Mouse (Mus musculus) layer of hippocampus, postnatal 10 days (tissue): ENCODE results near the gene Iars2. TPM values are rescaled to one million over a fixed set of nuclear protein-coding genes. Genes with fewer than 3 reads are reported as not detected.
A peak's percentile ranks its signal among the peaks of the same experiment; 100 is the strongest.
"Not testable (repeated sequence)": the region's sequence is repeated elsewhere in the genome, so short reads cannot be mapped to it uniquely, and the experiment has no call there.

Experiments
- DNase-seq, 2 experiments: peaks; one replicate each; pipeline ENCODE4 v3.0.0; 2021; ENCODE audit warnings: low spot score in 2 of 2
- total RNA-seq, 2 experiments: library from RNA; stranded (reverse); gene quantifications; 2 replicates each; pipeline ENCODE4 v1.2.3; 2021

Gene Iars2
- total RNA-seq, 2 experiments from 2014 or later, result 30.2 to 35.5 TPM

- no peak for DNase-seq
Observed at GRCm38 (mm10) chr1:185333651-185334050, 4.5 kb upstream of the Iars2 start.

DNA sequence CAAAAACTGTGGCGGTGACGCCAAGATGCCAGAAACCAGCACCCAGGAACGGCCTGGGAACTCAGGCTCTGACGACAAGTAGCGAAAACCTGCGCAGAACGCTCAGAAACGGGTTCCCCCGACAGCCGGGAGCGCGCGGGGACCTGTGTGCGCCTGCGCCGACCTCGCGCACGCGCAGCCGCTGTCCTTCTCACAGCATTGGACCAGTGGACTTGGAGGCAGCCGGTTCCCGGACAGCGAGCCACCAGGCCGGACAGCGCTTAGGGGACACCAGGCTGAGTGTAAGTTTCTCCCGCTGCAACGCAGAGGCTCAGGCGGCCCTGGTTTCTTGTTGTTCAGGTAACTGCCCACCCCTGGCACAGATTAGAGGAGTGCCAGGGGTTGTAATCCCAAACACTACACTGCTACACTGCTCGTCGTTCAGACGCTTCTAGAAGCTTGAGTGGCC lies 2.8 kb upstream of the Iars2 start, which contains the start of gene Bpnt1:
TSS of gene Bpnt1 (plus strand) at position 167 of the 448 bp plus-strand sequence.
- DNase-seq, result peak; percentile 86 to 89

DNA sequence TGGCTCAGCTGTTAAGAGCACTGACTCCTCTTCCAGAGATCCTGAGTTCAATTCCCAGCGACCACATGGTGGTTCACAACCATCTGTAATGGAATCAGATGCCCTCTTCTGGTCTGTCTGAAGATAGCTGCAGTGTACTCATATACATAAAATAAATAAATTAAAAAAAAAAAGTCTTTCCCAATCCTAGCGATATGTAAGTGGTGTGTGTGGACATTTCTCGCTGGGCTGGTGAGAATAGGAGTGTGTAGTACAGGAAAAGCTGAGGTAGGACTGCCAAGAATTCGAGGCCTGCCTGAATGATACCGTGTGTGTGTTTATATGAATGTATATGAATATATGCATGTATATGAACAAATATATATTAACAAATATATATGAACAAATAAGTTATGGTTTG lies 2.2 kb upstream of the Iars2 start:
- no peak for DNase-seq

GRCm38 (mm10) chr1:185329851-185330250 lies 655 bp upstream of the Iars2 start:
- DNase-seq, result no peak

DNA sequence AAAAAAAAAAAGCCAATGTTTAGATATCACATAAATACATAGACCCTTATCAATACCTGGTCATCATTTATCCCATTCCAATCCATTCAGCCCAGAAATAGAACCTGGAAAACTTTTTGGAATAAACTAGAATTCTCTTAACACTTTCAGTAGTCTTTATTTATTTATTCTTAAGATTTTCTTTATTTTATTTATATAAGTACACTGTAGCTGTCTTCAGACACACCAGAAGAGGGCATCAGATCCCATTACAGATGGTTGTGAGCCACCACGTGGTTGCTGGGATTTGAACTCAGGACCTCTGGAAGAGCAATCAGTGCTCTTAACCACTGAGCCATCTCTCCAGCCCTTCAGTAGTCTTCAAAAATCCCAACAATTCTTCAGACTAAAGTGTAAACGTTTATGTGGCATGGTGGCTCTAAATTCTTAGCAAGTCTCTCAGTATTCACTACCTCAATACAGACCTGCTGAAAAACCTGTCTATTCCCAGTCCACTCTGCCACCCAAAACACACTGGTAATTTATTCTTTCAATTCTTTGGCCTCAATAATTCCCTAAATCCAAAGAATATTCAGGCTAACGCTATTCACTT lies 1.3 kb downstream of the Iars2 start:
- not testable (repeated sequence) for DNase-seq

DNA sequence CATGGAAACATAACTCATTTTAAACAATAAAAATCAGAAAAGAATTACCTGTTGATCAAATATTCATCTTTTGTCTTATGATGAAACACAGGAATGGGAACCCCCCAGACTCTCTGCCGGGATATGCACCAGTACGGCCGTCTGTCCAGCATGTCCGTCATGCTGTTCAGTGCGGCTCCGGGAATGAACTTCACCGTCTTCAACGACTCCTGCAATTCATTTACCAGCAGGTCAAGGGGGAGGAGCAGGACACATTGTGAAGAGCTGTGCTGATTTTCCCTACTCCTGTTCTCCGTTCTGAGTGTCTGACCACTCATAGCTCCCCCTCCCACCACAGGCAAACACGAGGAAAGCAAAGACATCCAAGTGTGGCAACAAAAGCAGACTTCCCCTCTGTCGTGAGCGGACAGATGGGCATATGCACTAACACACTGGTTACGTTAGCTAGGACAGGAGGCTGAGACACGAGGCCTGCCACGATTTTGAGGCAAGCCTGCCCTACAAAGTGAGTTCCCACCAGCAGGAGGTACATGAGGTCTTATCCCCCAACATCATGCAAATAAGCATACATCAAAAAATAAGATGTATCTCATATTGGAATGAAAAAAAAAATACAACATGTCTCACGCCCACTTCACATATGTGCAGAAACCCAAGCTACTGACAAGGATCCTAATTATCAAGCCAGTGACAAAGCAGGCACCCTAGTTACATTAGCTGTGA lies 13.2 kb downstream of the Iars2 start:
- peak in 1 of 2 experiments; percentile 19 for DNase-seq

DNA sequence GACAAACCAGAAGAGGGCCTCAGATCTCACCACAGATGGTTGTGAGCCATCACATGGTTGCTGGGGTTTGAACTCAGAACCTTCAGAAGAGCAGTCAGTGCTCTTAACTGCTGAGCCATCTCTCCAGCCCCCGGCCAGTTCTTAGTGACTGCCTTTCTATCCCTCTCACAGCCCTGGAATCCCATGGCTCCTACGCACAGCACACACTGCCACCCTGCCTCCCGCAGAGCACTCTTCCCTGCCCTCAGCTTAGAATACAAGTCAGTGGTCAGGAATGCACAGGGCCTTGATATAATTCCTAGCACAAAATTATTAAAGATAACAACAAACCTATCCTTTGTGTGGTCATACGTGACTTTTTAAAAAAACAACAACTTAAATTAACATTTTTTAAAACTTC lies 14.7 kb downstream of the Iars2 start:
- DNase-seq, result no peak

DNA sequence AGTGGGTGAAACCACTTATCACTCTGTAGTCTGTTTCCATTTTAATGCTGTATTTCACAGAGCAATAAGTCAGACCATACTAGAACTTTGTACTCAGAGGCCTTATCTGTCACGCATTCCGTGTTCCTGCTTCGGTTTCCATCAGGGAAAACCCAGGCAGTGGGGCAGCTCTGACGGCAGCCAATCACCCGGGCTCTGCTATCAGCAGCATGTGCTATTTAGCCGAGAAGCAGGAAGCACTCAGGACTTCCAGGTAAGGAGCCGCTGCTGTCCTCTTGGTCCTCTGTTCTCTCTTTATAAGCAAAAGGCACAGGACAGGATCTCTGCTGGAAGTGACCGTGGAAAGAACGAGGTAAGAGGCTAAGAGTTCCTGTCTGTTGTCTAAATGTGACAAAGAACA lies 17.2 kb downstream of the Iars2 start:
- no peak for DNase-seq

DNA sequence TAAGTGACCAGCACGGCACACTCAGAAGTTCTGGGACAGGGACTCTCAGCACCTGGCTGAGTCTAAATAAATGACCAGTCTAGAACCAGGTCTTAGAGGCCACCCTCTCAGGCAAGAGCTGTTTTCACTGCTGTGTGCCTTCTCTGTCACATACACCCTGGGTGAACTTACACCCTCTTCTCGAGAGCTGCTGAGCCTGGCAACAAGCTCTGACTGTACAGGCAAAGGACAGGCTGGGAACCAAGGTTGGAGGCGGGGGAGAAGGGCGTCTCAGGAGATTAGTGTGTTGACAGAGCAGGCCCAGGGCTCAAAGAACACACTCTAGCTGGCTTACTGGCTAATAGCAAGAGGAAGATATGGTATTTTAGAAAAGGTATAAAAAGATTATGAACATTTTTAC lies 20.3 kb downstream of the Iars2 start:
- no peak for DNase-seq

- no peak for DNase-seq
Observed at GRCm38 (mm10) chr1:185308334-185308733, 20.9 kb downstream of the Iars2 start.

DNA sequence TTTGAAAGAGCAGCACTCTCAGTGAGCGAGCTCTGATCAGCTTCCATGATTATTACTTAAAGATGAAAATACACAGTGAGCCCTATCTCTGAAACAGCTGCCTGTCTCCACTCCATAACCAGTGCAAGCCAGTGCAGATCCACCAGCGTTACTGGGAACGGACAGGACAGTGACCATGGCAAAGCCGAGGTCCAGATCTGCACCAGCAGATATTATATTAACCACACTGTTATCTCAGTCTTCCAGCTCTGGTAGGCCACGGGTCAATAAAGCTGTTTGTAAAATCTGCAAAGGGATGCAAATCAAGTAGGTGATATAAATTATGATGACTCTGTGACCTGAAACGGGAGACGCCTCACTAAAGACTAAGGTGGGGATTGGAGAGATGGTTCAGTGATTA lies 21.6 kb downstream of the Iars2 start:
- no peak for DNase-seq

DNA sequence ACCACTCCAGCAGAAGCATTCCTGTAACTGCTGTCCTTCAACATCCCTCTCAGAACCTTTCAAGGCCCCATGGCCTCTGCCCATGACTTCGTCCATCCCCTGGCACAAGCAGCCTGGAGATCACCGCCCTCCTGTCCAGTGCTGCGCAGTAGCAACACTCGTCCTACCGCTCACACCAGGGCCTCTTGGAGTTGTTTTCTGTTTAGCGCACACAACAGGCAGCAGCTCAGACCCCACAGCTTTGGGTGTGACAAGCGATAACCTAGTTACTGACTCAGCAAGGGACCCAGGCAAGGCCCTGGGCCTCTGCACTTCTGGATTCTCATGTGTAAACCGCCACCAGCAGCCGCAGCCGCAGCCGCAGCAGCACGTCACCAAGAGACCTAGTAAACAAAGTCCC lies 22.4 kb downstream of the Iars2 start:
- DNase-seq, result no peak

DNA sequence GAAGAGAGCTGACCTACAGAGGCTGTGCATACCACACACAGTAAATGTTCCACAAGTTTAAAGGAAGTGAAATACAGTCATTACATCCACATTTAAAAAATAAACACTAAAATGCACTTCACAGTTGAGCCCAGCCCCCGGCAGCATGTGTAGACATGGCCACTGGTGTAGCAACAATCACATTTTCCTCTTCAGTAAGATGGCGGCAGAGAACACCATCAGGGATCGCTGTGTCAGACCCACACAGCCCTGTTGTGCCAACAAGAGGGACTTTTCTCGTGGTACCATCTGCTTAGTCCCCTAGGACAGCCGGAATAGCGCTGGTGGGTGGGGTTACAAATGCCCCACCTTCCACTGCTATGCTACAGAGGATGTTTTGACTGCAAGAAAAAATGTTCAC lies 26.4 kb downstream of the Iars2 start:
- DNase-seq, result no peak

DNA sequence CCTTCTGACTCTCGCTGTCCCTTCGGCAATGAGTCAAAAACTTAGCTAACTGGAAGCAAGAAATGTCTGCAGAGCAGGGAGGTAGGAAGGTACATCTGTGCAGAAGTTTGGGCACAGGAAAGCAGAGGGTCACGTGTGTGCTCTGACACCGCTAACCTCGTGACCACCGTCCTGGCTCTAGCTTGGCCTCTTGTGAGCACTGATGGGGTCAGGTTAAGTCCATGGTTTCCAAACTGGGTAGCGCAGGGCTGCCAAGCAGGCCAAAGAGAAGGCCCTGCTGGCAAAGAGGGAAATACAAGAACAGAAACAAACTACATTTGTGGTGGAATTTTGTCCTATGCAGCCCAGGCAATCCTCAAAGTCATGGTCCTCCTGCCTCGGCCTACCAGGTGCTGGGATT lies 30.7 kb downstream of the Iars2 start:
- no peak for DNase-seq

DNA sequence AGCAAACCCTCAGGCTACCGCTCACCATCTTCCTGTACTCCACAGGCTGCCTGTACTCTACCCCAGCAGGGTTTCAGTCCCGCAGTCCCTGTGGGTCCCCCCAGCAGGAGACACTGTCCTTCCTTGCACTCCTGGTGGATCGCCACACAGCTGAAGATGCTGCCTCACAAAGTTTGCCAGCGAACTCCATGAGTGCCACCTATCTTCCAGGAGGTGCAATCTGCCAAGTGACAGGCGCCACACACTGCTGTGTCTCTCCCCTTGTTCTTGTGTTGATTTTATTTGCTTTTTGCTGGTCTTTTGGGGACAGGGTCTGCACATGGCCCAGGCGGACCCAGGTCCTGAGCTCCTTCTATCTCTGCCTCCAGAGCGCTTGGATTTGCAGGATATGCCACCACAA lies 32.3 kb downstream of the Iars2 start:
- no peak for DNase-seq

DNA sequence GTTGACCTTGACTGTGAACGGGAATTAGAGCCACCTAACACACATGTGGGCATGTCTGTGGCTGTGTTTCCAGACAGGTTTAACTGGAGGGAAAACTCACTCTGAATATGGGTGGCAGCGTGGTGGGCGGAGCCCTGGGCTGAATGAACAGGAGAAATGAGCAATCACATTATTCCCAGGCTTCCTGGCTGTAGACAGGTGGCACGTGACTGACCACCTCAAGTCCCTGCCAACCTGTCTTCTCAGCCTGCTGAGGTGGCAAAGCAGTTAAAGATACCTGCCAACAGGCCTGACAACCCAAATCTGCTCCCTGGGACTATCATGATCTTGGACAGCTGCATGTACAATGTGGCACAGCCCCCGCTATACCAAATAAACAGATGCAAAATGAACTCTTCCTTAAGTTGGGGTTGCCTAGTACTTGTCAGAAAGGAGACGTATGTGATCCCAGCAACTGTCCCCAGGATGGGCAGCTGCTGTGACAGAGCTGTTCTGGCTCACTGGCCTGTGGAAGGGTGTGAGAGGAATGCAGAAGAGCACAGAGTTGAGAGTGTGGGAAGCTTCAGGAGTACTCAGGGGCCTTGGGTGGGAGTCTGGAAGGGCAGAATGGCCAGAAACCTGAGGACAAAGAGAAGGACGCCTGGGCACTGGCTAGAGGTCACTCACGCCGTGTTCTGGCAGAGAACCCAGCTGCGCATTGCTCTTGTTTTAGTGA lies 36.4 kb downstream of the Iars2 start:
- no peak for DNase-seq

- no peak for DNase-seq
Observed at GRCm38 (mm10) chr1:185291336-185291735, 37.9 kb downstream of the Iars2 start.

DNA sequence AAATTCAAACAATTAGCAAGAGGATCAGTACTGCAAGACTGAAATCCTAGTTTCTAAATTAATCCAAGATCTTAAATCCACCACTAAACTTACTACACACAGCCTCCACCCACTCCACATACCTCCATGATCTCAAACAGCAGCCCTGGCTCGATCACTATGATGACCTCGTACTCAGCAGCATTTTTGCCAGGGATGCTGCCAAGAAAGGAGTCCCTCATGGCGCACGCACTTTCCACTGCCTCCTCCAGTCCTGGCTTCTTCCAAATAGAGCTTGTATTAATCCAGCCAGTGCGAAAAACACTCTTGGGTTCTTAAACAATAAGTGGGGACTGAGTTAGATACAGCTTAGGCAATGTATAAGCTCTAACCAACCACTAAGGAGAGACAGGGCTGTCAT lies 40.0 kb downstream of the Iars2 start:
- DNase-seq, result no peak

GRCm38 (mm10) chr1:185287066-185287465 lies 42.1 kb downstream of the Iars2 start:
- DNase-seq, result no peak

GRCm38 (mm10) chr1:185285171-185285570 lies 44.0 kb downstream of the Iars2 start:
- DNase-seq, result peak; percentile 42 to 59

- DNase-seq, result peak; percentile 23 to 47
Observed at GRCm38 (mm10) chr1:185284740-185285139, 44.5 kb downstream of the Iars2 start.

DNA sequence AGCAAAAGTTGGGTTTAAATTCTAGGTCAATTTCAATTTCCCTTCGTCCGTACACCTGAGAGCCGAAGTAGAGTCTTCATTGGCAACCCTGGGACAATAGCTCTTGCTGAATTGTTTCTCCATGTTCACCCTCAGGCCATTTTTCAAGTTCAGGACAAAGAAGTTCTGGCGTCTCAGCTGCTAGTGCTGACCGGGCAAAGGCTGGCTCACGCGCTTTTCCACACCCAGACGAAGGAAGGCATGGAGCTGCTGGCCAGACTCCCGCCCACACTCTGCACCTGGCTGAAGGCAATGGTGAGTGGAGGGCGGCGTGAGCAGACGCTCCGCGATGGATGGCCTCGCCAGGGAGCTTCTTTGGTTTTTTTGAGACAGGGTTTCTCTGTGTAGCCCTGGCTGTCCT lies 45.9 kb downstream of the Iars2 start:
- no peak for DNase-seq
